19 mouse cellular contexts compared by ENCODE assay signal in genomic region chr13:30833476-30834149, GRCm38 (mm10).
DNase-seq lines count a peak whose midpoint lies in the region; ATAC-seq and TF ChIP-seq lines count a peak whose summit lies in the region.
"Had no signal": no experiment of that assay in that cellular context is flagged by ENCODE, and none has a peak within 500 bp of the region (broad histone marks: within the 10 kb centered on the region; RNA-seq: fewer than 3 reads in every experiment).

No protein-coding gene starts in this region.

- no peak for DNase-seq in gastrocnemius, adult 2 months
- no peak for DNase-seq in gastrocnemius, postnatal 36 days
- peak; percentile 50 for DNase-seq in splenic B cell, adult 2 months (ENCODE audit: low read depth, low spot score)
- no peak for DNase-seq in adrenal gland, adult 18-20 months (ENCODE audit: low spot score in 2 of 2)
- DNase-seq in neural tube, embryonic 10.5 days (ENCODE audit: extremely low spot score, low spot score) = no peak
- DNase-seq in layer of hippocampus, postnatal 10 days (ENCODE audit: low spot score in 2 of 2) = no peak
- DNase-seq: cerebellum, postnatal 25 days; kidney, adult 18-20 months; lung, postnatal 14 days; right cerebral cortex, postnatal 14 days had no signal

- no peak for TF ChIP-seq CTCF in gastrocnemius, adult 2 months (IDR thresholded peaks at IDR 0.05)

- H3K4me3 ChIP-seq in gastrocnemius, adult 2 months = no peak overlapping the region
- H3K4me3 ChIP-seq: embryonic facial prominence, embryonic 12.5 days; heart, embryonic 15.5 days; limb, embryonic 12.5 days; liver, embryonic 15.5 days; midbrain, embryonic 13.5 days; myocyte had no signal

- H3K36me3 ChIP-seq in splenic B cell, adult 2 months (ENCODE audit: control insufficient read depth, insufficient read depth, low read length, poor library complexity, severe bottlenecking) = no peaks in the 10 kb centered on the region
- H3K36me3 ChIP-seq: embryonic facial prominence, embryonic 12.5 days; heart, embryonic 15.5 days; limb, embryonic 12.5 days; liver, embryonic 15.5 days had no signal

- ATAC-seq in CD4-positive, CD25-positive, alpha-beta regulatory T cell, adult 4 months = peak; percentile 62
- ATAC-seq in hematopoietic stem cell, adult 5-6 weeks (replicated peaks in 1 of 2; ENCODE audit: insufficient read depth in 1 of 2, low FRiP score in 2 of 2, low TSS enrichment in 1 of 2, low read depth in 1 of 2, poor library complexity in 2 of 2, severe bottlenecking in 2 of 2) = peak; percentile 46 to 64
- ATAC-seq: midbrain, embryonic 13.5 days had no signal

- intact Hi-C loops in gastrocnemius, adult 2 months (cut with DNase I) = no loop called here
- intact Hi-C loops in gastrocnemius, postnatal 36 days (cut with DNase I) = no loop called here

- no peaks in the 10 kb centered on the region for H3K27me3 ChIP-seq in splenic B cell, adult 2 months (ENCODE audit: control insufficient read depth, insufficient read depth, low read length, poor library complexity, severe bottlenecking)
- H3K27me3 ChIP-seq: embryonic facial prominence, embryonic 12.5 days; heart, embryonic 15.5 days; limb, embryonic 12.5 days; liver, embryonic 15.5 days; midbrain, embryonic 13.5 days had no signal

- peak overlapping the region; percentile 61; the same call in 1 of the 2 replicates for H3K27ac ChIP-seq in gastrocnemius, adult 2 months
- H3K27ac ChIP-seq: embryonic facial prominence, embryonic 12.5 days; heart, embryonic 15.5 days; hindbrain, embryonic 14.5 days; limb, embryonic 12.5 days; liver, embryonic 15.5 days; midbrain, embryonic 13.5 days had no signal
